Mouse (Mus musculus) forebrain, embryonic 11.5 days (tissue): ENCODE measurements around the gene Uck1. TPM values are rescaled to one million over a fixed set of nuclear protein-coding genes. Genes with fewer than 3 reads are reported as not detected.
"Not testable (repeated sequence)": the region's sequence is repeated elsewhere in the genome, so short reads cannot be mapped to it uniquely, and the experiment has no call there.

ENCODE experiments used
- ATAC-seq: fragments of 200-750 bp; cut with Nextera tagmentation; replicated peaks from 2 replicates; pipeline ENCODE4 v1.8.0; 2017; ENCODE audit warnings: moderate TSS enrichment; ENCODE audit not compliant: low FRiP score
- DNase-seq: peaks from one replicate; pipeline ENCODE4 v3.0.0-alpha.2; 2017; ENCODE audit warnings: low spot score
- H3K27ac ChIP-seq: fragments of 300-500 bp; sonication (generic); 2 replicates; pipeline ENCODE4 v1.5.1; 2014; ENCODE audit warnings: low read depth, low read length
- H3K27me3 ChIP-seq: fragments of 300-500 bp; sonication (generic); 2 replicates; pipeline ENCODE4 v1.6.1; 2014; ENCODE audit warnings: mild to moderate bottlenecking, low read length, mixed read lengths; ENCODE audit not compliant: control insufficient read depth, insufficient read depth
- H3K36me3 ChIP-seq: fragments of 300-500 bp; sonication (generic); 2 replicates; pipeline ENCODE4 v1.6.1; 2014; ENCODE audit warnings: mild to moderate bottlenecking, low read length, moderate library complexity, mixed read lengths; ENCODE audit not compliant: control insufficient read depth, insufficient read depth
- H3K4me1 ChIP-seq: fragments of 300-500 bp; sonication (generic); replicated peaks from 2 replicates; pipeline ENCODE4 v1.6.1; 2014; ENCODE audit warnings: low read length, mixed read lengths; ENCODE audit not compliant: control insufficient read depth, insufficient read depth
- H3K4me2 ChIP-seq: fragments of 300-500 bp; sonication (generic); 2 replicates; pipeline ENCODE4 v1.6.1; 2014; ENCODE audit warnings: low read depth, mild to moderate bottlenecking, low read length, moderate library complexity, mixed read lengths; ENCODE audit not compliant: severe bottlenecking
- H3K4me3 ChIP-seq: fragments of 300-500 bp; sonication (generic); 2 replicates; pipeline ENCODE4 v1.5.1; 2014; ENCODE audit warnings: low read depth, low read length
- H3K9ac ChIP-seq: fragments of 300-500 bp; sonication (generic); 2 replicates; pipeline ENCODE4 v1.6.1; 2014; ENCODE audit warnings: low read length
- H3K9me3 ChIP-seq: fragments of 300-500 bp; sonication (generic); 2 replicates; pipeline ENCODE4 v1.6.1; 2016; ENCODE audit warnings: low read length, mixed read lengths; ENCODE audit not compliant: control insufficient read depth
- WGBS: fragments of 180-500 bp; shearing (Covaris S2); extraction: QIAGEN DNeasy Blood & Tissue Kit; methylation state at CpG from one replicate; pipeline ENCODE4 v1.1.7; 2014; 5-methylcytosine and 5-hydroxymethylcytosine counted together
- polyA plus RNA-seq: library from polyadenylated mRNA; unstranded; fragments of >200 nt; fragmentation: Nextera tagmentation; extraction: Ambion mirVana; gene quantifications from 2 replicates; pipeline ENCODE4 v1.2.1, GENCODE M21; 2014

The Uck1 gene
- polyA plus RNA-seq, 1 experiment from 2014 or later, result 78.4 TPM

DNA sequence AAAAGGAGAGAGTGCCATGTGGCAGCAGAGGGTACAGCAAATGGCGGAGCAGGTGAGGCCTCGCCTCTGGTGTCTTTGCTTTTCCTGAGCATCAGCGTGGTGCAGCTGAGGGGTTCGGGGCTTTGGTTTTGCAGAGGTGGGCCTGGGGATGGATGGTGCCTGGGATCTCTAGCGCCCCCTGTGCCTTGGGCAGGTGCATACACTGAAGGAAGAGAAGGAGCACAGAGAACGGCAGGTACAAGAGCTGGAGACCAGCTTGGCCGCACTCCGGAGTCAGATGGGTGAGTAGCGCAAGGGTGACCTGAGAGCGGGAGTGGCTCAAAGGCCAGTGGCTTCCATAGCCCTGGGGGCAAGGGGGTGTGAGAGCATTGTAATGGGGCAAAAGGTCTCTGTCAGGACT, 43.0 kb upstream of the Uck1 start:
- Histone ChIP-seq H3K4me1 (no peaks in the 10 kb centered on the region), H3K4me2 (no peak overlapping the region), H3K36me3 (peaks cover 8% of the 10 kb centered on the region; the same call in 1 of the 2 replicates), H3K27ac (no peak overlapping the region), H3K9me3 (no peaks in the 10 kb centered on the region), H3K4me3 (no peak overlapping the region), H3K9ac (no peak overlapping the region), H3K27me3 (no peaks in the 10 kb centered on the region)
- DNase-seq, result no peak
- 90% methylated on average over 9 of the region's 10 CpGs for WGBS
- no peak for ATAC-seq

DNA sequence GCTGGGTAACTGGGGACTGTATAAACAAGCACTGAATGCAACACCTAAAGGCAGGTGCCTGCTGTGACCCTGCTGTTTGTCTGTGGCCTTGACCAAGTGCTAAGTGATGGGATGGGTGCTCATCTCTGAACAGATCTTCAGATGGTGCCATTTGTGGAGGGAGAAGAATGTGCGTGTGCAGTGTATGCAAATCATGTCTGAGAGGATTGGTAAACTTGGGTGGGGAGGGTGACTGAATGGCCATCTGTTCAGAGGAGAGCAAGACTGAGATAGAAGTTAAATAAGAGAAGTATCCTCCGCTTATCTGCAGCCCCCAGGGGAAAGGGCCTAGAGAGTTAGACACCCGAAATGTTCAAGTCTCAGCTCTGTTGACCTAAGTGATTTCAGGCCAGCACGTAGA, 39.5 kb upstream of the Uck1 start:
- Histone ChIP-seq H3K4me2 (no peak overlapping the region), H3K9ac (no peak overlapping the region), H3K4me1 (no peaks in the 10 kb centered on the region), H3K27ac (no peak overlapping the region), H3K4me3 (no peak overlapping the region), H3K9me3 (no peaks in the 10 kb centered on the region), H3K36me3 (peaks cover 5% of the 10 kb centered on the region; the same call in 1 of the 2 replicates), H3K27me3 (no peaks in the 10 kb centered on the region)
- WGBS, result 93% methylated on average over 4 of the region's 4 CpGs
- no peak for ATAC-seq
- DNase-seq, result no peak

DNA sequence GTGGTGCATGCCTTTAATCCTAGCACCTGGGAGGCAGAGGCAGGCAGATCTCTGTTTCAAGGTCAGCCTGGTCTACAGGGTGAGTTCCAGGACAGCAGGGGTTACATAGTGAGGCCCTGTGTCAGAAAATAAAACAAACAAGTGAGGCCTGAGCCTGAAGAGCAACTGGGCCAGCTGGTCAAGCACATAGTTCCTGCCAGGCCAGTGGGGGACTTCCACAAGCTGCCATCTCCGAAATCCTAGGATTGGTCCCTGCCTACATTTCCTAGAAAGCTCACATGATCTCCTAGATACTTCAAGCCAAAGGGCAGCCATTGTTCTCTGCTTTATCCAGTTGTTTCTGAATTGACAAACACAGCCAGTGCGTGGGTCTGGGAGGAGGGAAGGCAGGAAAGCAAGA, 35.9 kb upstream of the Uck1 start:
- not testable (repeated sequence) for H3K27ac ChIP-seq, H3K36me3 ChIP-seq, H3K9ac ChIP-seq, H3K4me3 ChIP-seq, H3K4me2 ChIP-seq, ATAC-seq, DNase-seq, H3K4me1 ChIP-seq, H3K27me3 ChIP-seq, H3K9me3 ChIP-seq
- 90% methylated on average over 2 of the region's 2 CpGs for WGBS

DNA sequence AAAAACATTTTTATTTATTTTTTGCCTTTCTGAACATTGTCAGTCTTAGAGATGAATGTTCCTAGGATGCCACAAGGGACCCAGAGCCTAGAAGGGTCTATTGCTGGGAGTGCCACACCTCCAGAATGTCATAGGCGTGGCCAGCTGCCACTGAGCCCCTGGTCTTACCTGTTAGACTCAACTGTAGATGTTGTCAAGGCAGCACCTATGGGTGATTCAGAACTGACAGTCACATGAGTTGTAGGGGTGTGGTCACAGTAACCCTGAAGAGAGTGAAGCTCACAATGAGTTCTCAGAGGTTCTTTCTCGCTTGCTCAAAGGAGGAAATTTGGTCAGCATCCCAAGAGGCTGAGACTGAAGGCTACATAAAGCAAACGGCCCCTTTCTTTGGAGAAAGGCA, 35.3 kb upstream of the Uck1 start:
- H3K4me2 ChIP-seq, result no peak overlapping the region

DNA sequence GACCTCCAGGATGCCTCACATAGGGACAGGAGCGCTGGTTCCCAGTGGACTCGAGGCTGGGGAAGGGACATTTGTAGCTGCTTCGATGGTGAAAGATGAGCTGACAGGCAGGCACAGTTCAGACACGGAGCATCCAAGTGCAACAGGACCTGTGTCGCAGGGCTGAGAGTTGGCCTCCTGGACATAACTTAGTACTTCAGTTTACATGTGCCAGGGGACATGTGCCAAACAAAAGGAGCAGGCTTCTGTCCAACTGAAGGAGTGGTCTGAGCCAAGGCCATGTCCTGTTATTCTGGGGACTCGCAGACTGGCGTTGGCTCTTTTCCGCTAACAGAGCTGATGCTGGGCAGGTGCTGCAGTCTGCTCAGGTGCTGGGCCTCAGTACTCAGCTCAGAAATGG, 34.4 kb upstream of the Uck1 start:
- ATAC-seq (no peak), DNase-seq (no peak)
- H3K4me3 ChIP-seq, result no peak overlapping the region
- WGBS, result 88% methylated on average over 8 of the region's 8 CpGs
- H3K27ac ChIP-seq, result no peak overlapping the region
- no peaks in the 10 kb centered on the region for H3K27me3 ChIP-seq
- H3K4me2 ChIP-seq, result no peak overlapping the region
- H3K4me1 ChIP-seq, result no peaks in the 10 kb centered on the region
- no peak overlapping the region for H3K9ac ChIP-seq
- H3K9me3 ChIP-seq, result no peaks in the 10 kb centered on the region
- no peaks in the 10 kb centered on the region; the same call in 1 of the 2 replicates for H3K36me3 ChIP-seq

More for the DNA sequence above, 35.3 kb upstream of the Uck1 start:
- no peak for DNase-seq
- Histone ChIP-seq H3K4me1 (no peaks in the 10 kb centered on the region), H3K9ac (no peak overlapping the region), H3K9me3 (no peaks in the 10 kb centered on the region), H3K36me3 (no peaks in the 10 kb centered on the region; the same call in 1 of the 2 replicates), H3K27ac (no peak overlapping the region), H3K4me3 (no peak overlapping the region), H3K27me3 (no peaks in the 10 kb centered on the region)
- ATAC-seq, result no peak
- 86% methylated on average over 3 of the region's 3 CpGs for WGBS

DNA sequence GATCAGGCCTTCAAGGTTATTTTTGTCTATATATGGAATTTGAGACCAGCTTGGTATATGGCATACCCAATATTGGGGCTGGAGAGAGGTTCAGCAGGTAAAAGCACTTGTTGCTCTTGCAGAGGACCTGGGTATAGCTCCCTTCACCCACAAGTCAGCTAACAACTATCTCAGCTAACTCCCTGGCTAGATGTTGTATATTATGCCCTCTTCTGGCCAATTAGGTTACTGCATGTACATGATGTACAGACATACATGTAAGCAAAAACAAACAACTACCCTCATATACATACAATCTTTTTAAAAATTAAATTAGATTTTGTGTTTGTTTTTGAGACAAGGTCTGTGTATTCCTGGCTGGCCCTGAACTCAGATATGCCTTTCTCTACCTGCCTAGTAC, 29.6 kb upstream of the Uck1 start:
- H3K4me2 ChIP-seq, result no peak overlapping the region
- H3K27me3 ChIP-seq, result no peaks in the 10 kb centered on the region
- peaks cover 9% of the 10 kb centered on the region; the same call in 1 of the 2 replicates for H3K4me1 ChIP-seq
- no peak for DNase-seq
- H3K9ac ChIP-seq, result no peak overlapping the region
- no peaks in the 10 kb centered on the region for H3K9me3 ChIP-seq
- no peak overlapping the region for H3K27ac ChIP-seq
- H3K4me3 ChIP-seq, result no peak overlapping the region
- ATAC-seq, result no peak
- no peaks in the 10 kb centered on the region; the same call in 1 of the 2 replicates for H3K36me3 ChIP-seq

DNA sequence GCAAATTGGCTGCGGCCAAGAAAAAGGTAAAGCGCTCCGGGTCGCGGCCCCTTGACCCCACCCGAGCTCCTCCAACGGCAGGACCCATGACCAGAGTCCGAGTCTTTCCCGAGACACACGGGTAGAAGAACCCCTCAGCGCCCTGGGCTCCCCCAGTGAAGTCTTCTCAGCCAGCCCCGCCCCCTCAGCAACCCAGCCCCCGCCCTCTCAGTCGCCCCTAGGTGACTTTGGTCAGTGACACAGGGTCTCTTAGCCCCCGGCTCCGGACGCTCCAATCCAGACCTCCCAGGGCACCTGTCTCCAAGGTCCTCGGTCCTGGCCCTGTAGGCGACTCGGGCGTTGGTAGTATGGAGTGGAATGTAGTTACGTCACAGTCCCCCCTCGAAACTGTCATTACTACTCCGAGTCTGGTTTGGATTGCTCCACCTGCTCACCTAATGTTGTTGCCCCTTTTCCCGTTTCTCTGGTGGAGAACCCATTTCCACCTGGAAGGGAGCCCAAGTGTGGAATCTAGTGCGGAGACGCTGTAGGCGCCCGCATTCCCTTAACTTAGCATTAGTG, 28.5 kb upstream of the Uck1 start:
- ATAC-seq, result peak; percentile 64
- 3% methylated on average over 23 of the region's 29 CpGs for WGBS

DNA sequence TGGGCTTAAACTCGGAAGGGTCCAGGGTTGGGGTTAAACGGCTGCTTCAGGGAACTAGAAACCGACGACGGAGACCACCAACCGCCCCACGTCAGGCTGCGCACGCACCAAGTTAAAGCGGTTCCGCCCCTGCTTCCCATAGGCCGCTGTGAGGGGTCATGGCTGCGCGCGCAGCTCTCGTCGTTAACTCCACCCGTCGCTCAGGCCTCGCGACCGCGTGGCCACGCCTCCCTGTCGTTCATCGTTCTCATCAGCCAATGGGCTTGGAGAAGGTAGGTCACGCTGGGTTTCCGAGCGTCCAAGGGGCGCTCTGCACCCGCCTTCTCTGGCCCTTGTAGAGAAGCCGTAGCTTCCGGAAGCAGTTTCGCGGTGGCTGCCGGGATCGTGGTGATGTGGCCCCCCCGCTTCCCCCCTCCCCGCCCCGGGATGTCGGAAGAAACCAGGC, 28.0 kb upstream of the Uck1 start, which contains the start of gene Swi5:
Gene Swi5 (minus strand): TSS at position 153 of the 445 bp plus-strand sequence.
- peak within 1 kb of the TSS; percentile 94 for H3K4me3 ChIP-seq
- H3K27me3 ChIP-seq, result no peaks in the 10 kb centered on the region
- DNase-seq (peak; percentile 100), ATAC-seq (peak; percentile 98)
- H3K36me3 ChIP-seq, result no peaks in the 10 kb centered on the region; the same call in 1 of the 2 replicates
- peaks cover 9% of the 10 kb centered on the region; the same call in 1 of the 2 replicates for H3K4me1 ChIP-seq
- peak within 1 kb of the TSS; percentile 83 for H3K4me2 ChIP-seq
- no peaks in the 10 kb centered on the region for H3K9me3 ChIP-seq
- peak within 1 kb of the TSS; percentile 89 for H3K9ac ChIP-seq
- WGBS, result under 1% methylated on average over 40 of the region's 41 CpGs
- peak within 1 kb of the TSS; percentile 37; the same call in 1 of the 2 replicates for H3K27ac ChIP-seq

More for the DNA sequence above, 28.5 kb upstream of the Uck1 start:
- Histone ChIP-seq H3K27ac (no peak overlapping the region), H3K36me3 (no peaks in the 10 kb centered on the region; the same call in 1 of the 2 replicates), H3K9me3 (no peaks in the 10 kb centered on the region), H3K4me2 (peak overlapping the region; percentile 83), H3K4me1 (peaks cover 9% of the 10 kb centered on the region; the same call in 1 of the 2 replicates), H3K27me3 (no peaks in the 10 kb centered on the region), H3K4me3 (peak overlapping the region; percentile 94), H3K9ac (peak overlapping the region; percentile 76)
- DNase-seq, result no peak
